Mouse (Mus musculus) thymus, postnatal 4 days (tissue): ENCODE results near the gene Etl4.

ENCODE experiments used
- DNase-seq: peaks from one replicate; pipeline ENCODE4 v3.0.0; 2021

The Etl4 gene

GRCm38 (mm10) chr2:19909171-19909899 is at the start of gene Etl4:
Etl4 (plus strand) TSS chr2:19909780.
- DNase-seq = peak; percentile 41

- DNase-seq = no peak
Measured at GRCm38 (mm10) chr2:19869167-19869566, 40.4 kb upstream of the Etl4 start.

- DNase-seq = no peak
Measured at GRCm38 (mm10) chr2:19871881-19872280, 37.7 kb upstream of the Etl4 start.

GRCm38 (mm10) chr2:19890875-19891274 is 18.7 kb upstream of the Etl4 start:
- peak; percentile 34 for DNase-seq

- no peak for DNase-seq
Measured at GRCm38 (mm10) chr2:19909900-19910780, 560 bp downstream of the Etl4 start.

GRCm38 (mm10) chr2:19910781-19911175 is 1.2 kb downstream of the Etl4 start:
- DNase-seq = no peak

GRCm38 (mm10) chr2:19919190-19919589 is 9.6 kb downstream of the Etl4 start:
- peak; percentile 81 for DNase-seq

GRCm38 (mm10) chr2:19930009-19930408 is 20.4 kb downstream of the Etl4 start:
- DNase-seq = no peak

- no peak for DNase-seq
Measured at GRCm38 (mm10) chr2:19933836-19934235, 24.3 kb downstream of the Etl4 start.

GRCm38 (mm10) chr2:19945205-19945604 is 35.6 kb downstream of the Etl4 start:
- DNase-seq = no peak

- DNase-seq = no peak
Measured at GRCm38 (mm10) chr2:19953028-19953427, 43.4 kb downstream of the Etl4 start.

GRCm38 (mm10) chr2:19966445-19966844 is 56.9 kb downstream of the Etl4 start:
- DNase-seq = no peak

GRCm38 (mm10) chr2:20037671-20038070 is 128.1 kb downstream of the Etl4 start:
- DNase-seq = no peak

- no peak for DNase-seq
Measured at GRCm38 (mm10) chr2:20072377-20072776, 162.8 kb downstream of the Etl4 start.

GRCm38 (mm10) chr2:20076118-20076796 is 166.7 kb downstream of the Etl4 start:
- DNase-seq = no peak

- DNase-seq = no peak
Measured at GRCm38 (mm10) chr2:20084781-20085180, 175.2 kb downstream of the Etl4 start.

GRCm38 (mm10) chr2:20105456-20105855 is 195.9 kb downstream of the Etl4 start:
- DNase-seq = no peak

GRCm38 (mm10) chr2:20111703-20112102 is 202.1 kb downstream of the Etl4 start:
- DNase-seq = no peak

GRCm38 (mm10) chr2:20125914-20126313 is 216.3 kb downstream of the Etl4 start:
- DNase-seq = no peak

GRCm38 (mm10) chr2:20131792-20132191 is 222.2 kb downstream of the Etl4 start:
- no peak for DNase-seq

- DNase-seq = no peak
Measured at GRCm38 (mm10) chr2:20138426-20138825, 228.8 kb downstream of the Etl4 start.

GRCm38 (mm10) chr2:20145368-20145767 is 235.8 kb downstream of the Etl4 start:
- no peak for DNase-seq

GRCm38 (mm10) chr2:20167073-20167472 is 257.5 kb downstream of the Etl4 start:
- no peak for DNase-seq
